Mouse (Mus musculus) kidney, postnatal 0 days (tissue): ENCODE results near the gene Baiap2l1. TPM values are rescaled to one million over a fixed set of nuclear protein-coding genes. Genes with fewer than 3 reads are reported as not detected.

Source experiments
- ATAC-seq: fragments of 200-750 bp; cut with Nextera tagmentation; replicated peaks from 2 replicates; pipeline ENCODE4 v1.8.0; 2017; ENCODE audit warnings: low read depth, moderate number of reproducible peaks, moderate TSS enrichment, moderate library complexity; ENCODE audit not compliant: low FRiP score
- DNase-seq: peaks from one replicate; pipeline ENCODE4 v3.0.0-alpha.2; 2016; ENCODE audit warnings: low spot score
- H3K27ac ChIP-seq: fragments of 300-500 bp; sonication (generic); 2 replicates; pipeline ENCODE4 v1.5.1; 2014; ENCODE audit warnings: mild to moderate bottlenecking
- H3K27me3 ChIP-seq: fragments of 300-500 bp; sonication (generic); 2 replicates; pipeline ENCODE4 v1.6.1; 2014; ENCODE audit warnings: low read length, mixed read lengths; ENCODE audit not compliant: insufficient read depth
- H3K36me3 ChIP-seq: fragments of 300-500 bp; sonication (generic); 2 replicates; pipeline ENCODE4 v1.6.1; 2014; ENCODE audit warnings: low read length, mixed read lengths; ENCODE audit not compliant: insufficient read depth
- H3K4me1 ChIP-seq: fragments of 300-500 bp; sonication (generic); replicated peaks from 2 replicates; pipeline ENCODE4 v1.6.1; 2014; ENCODE audit warnings: antibody characterized with exemption, low read length, mixed read lengths; ENCODE audit not compliant: insufficient read depth
- H3K4me2 ChIP-seq: fragments of 300-500 bp; sonication (generic); 2 replicates; pipeline ENCODE4 v1.6.1; 2014; ENCODE audit warnings: mild to moderate bottlenecking, low read length, moderate library complexity, mixed read lengths
- H3K4me3 ChIP-seq: fragments of 300-500 bp; sonication (generic); replicated peaks from 2 replicates; pipeline ENCODE4 v1.5.1; 2014; ENCODE audit warnings: low read depth, low read length
- H3K9ac ChIP-seq: fragments of 300-500 bp; sonication (generic); 2 replicates; pipeline ENCODE4 v1.6.1; 2014; ENCODE audit warnings: low read depth, low read length
- H3K9me3 ChIP-seq: fragments of 300-500 bp; sonication (generic); replicated peaks from 2 replicates; pipeline ENCODE4 v1.6.1; 2016; ENCODE audit warnings: low read length, inconsistent platforms, mixed read lengths
- CTCF ChIP-seq: IDR thresholded peaks from 2 replicates; pipeline ENCODE4 v1.5.1; 2016; ENCODE audit warnings: antibody characterized with exemption, low read depth, mild to moderate bottlenecking, moderate library complexity
- WGBS: fragments of 180-500 bp; shearing (Covaris S2); extraction: QIAGEN DNeasy Blood & Tissue Kit; methylation state at CpG from one replicate; pipeline ENCODE4 v1.1.7; 2014; 5-methylcytosine and 5-hydroxymethylcytosine counted together
- polyA plus RNA-seq: library from polyadenylated mRNA; unstranded; fragments of >200 nt; fragmentation: Nextera tagmentation; extraction: Ambion mirVana; gene quantifications from 2 replicates; pipeline ENCODE4 v1.2.1, GENCODE M21; 2015

Gene Baiap2l1
- polyA plus RNA-seq, 1 experiment from 2014 or later: 14.0 TPM

GRCm38 (mm10) chr5:144219306-144219705 is 138.6 kb downstream of the Baiap2l1 start:
- no peaks in the 10 kb centered on the region for H3K27me3 ChIP-seq
- ATAC-seq (no peak), DNase-seq (peak; percentile 33)
- no peak overlapping the region for H3K9ac ChIP-seq
- no peak overlapping the region for H3K4me3 ChIP-seq
- H3K4me1 ChIP-seq: peaks cover 15% of the 10 kb centered on the region
- 0 out of 2 replicates have a peak, but pooled peaks cover 3% of the 10 kb centered on the region for H3K36me3 ChIP-seq
- H3K4me2 ChIP-seq: no peak overlapping the region
- TF ChIP-seq CTCF: no peak
- H3K9me3 ChIP-seq: no peaks in the 10 kb centered on the region
- 0 out of 2 replicates have a peak overlapping the region, but pooled peaks have one; percentile 19 for H3K27ac ChIP-seq
- WGBS: 69% methylated on average over 12 of the region's 12 CpGs

- H3K9ac ChIP-seq: no peak overlapping the region
- 89% methylated on average over 7 of the region's 7 CpGs for WGBS
- no peak overlapping the region for H3K4me2 ChIP-seq
- H3K27me3 ChIP-seq: no peaks in the 10 kb centered on the region
- H3K36me3 ChIP-seq: peaks cover 6% of the 10 kb centered on the region; the same call in 1 of the 2 replicates
- TF ChIP-seq CTCF: no peak
- DNase-seq (no peak), ATAC-seq (no peak)
- H3K4me3 ChIP-seq: no peak overlapping the region
- no peak overlapping the region for H3K27ac ChIP-seq
- no peaks in the 10 kb centered on the region for H3K9me3 ChIP-seq
- H3K4me1 ChIP-seq: peaks cover 12% of the 10 kb centered on the region
Observed at GRCm38 (mm10) chr5:144218061-144218460, 139.9 kb downstream of the Baiap2l1 start.

GRCm38 (mm10) chr5:144215992-144216391 is 141.9 kb downstream of the Baiap2l1 start:
- 100% methylated on average over 2 of the region's 2 CpGs for WGBS
- Histone ChIP-seq H3K9me3 (no peaks in the 10 kb centered on the region), H3K4me2 (no peak overlapping the region), H3K4me1 (no peaks in the 10 kb centered on the region), H3K9ac (no peak overlapping the region), H3K27me3 (no peaks in the 10 kb centered on the region), H3K4me3 (no peak overlapping the region), H3K27ac (no peak overlapping the region), H3K36me3 (peaks cover 6% of the 10 kb centered on the region)
- ATAC-seq (no peak; the same call in 1 of the 2 replicates), DNase-seq (no peak)
- TF ChIP-seq CTCF: no peak

Other genes with a start within 250 kb of the Baiap2l1 start
- gene Bhlha15, start 167.8 kb downstream of the Baiap2l1 start, polyA plus RNA-seq: 0.54 and 0.60 TPM in 2 replicates
- 15.3 and 17.4 TPM in 2 replicates for gene Tecpr1, start 134.5 kb downstream of the Baiap2l1 start, polyA plus RNA-seq
- gene Bri3, start 113.7 kb downstream of the Baiap2l1 start, polyA plus RNA-seq: 205 and 224 TPM in 2 replicates
- 0.96 and 1.2 TPM in 2 replicates for gene Nptx2, start 187.8 kb upstream of the Baiap2l1 start, polyA plus RNA-seq